Mouse (Mus musculus) spleen, adult 2 months (tissue): ENCODE data around the gene Aox3.

Experiments
- CTCF ChIP-seq: fragments of 200-500 bp; IDR thresholded peaks from 2 replicates; pipeline ENCODE4 v1.5.1; 2011; ENCODE audit warnings: mild to moderate bottlenecking, inconsistent platforms; ENCODE audit not compliant: insufficient read depth, insufficient read length, insufficient replicate concordance; ENCODE audit errors: extremely low read depth
- POLR2A ChIP-seq: fragments of 200-500 bp; IDR thresholded peaks from 2 replicates; pipeline ENCODE4 v1.6.1; 2011; ENCODE audit warnings: low read depth, low read length, inconsistent platforms

DNA sequence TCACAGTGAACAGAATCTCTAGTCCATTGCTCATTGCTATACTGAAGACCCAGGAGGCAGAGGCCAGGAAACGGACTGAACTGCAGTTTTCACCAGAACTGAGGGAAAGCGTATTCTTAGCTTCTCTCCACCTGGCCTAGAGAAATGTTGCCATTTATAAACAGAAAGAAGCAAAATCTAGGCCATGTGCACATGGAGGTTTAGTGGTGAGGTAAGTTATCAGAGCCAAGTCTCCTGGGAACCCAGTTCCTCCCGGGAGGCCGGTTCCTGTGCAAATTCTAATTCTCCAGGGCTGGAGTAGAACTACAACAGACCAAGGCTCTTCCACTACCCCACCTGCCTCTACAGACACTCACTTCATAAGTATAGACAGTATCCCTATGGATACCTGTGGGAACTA, 116.8 kb downstream of the Aox3 start:
- TF ChIP-seq POLR2A (no peak), CTCF (no peak)
